Mouse (Mus musculus) gastrocnemius, adult 8-10 months (tissue): ENCODE data around the gene Gm5129. TPM values are rescaled to one million over a fixed set of nuclear protein-coding genes. Genes with fewer than 3 reads are reported as not detected.
"Not testable (repeated sequence)": the region's sequence is repeated elsewhere in the genome, so short reads cannot be mapped to it uniquely, and the experiment has no call there.

Source experiments
- DNase-seq, 2 experiments: peaks; one replicate each; pipeline ENCODE4 v3.0.0; 2022; ENCODE audit warnings: low spot score in 2 of 2
- total RNA-seq, 4 experiments: library from RNA; stranded (reverse); gene quantifications; 2 replicates each; pipeline ENCODE4 v1.2.4; 2022

Gm5129 gene
- total RNA-seq, 4 experiments from 2014 or later = not detected

- not testable (repeated sequence) for DNase-seq
Observed at GRCm38 (mm10) chr5:29726070-29726469, 9.7 kb downstream of the Gm5129 start.

- no peak for DNase-seq
Observed at GRCm38 (mm10) chr5:29725369-29725768, 10.4 kb downstream of the Gm5129 start.

- DNase-seq = no peak
Observed at GRCm38 (mm10) chr5:29721159-29721558, 14.6 kb downstream of the Gm5129 start.

GRCm38 (mm10) chr5:29712906-29713305 lies 22.8 kb downstream of the Gm5129 start:
- no peak for DNase-seq

GRCm38 (mm10) chr5:29711631-29712030 lies 24.1 kb downstream of the Gm5129 start:
- DNase-seq = no peak

DNA sequence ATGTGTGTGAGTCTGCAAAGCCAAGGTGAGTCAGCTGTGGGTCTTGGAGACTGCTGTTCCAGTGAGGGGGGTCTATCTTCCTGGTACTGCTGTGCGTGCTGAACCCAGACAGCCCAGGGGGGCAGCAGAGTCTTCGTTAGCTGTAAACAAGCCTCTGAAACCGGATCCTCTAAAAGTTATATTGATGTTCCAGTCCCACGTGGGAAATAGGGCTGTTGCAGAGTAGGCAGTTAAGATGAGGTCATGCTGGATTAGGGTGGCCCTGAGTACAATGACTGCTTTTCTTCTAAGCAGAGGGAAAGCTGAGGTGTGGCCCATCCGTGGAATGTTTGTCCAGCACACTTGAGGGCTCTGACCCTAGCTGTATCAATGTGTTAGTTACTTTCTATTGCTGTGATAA lies 27.5 kb downstream of the Gm5129 start:
- DNase-seq = no peak

- DNase-seq = no peak
Observed at GRCm38 (mm10) chr5:29707241-29707640, 28.5 kb downstream of the Gm5129 start.

GRCm38 (mm10) chr5:29699520-29700202 lies 36.1 kb downstream of the Gm5129 start:
- DNase-seq = no peak

GRCm38 (mm10) chr5:29698493-29698892 lies 37.2 kb downstream of the Gm5129 start:
- no peak for DNase-seq

GRCm38 (mm10) chr5:29688352-29688751 lies 47.4 kb downstream of the Gm5129 start:
- no peak for DNase-seq

DNA sequence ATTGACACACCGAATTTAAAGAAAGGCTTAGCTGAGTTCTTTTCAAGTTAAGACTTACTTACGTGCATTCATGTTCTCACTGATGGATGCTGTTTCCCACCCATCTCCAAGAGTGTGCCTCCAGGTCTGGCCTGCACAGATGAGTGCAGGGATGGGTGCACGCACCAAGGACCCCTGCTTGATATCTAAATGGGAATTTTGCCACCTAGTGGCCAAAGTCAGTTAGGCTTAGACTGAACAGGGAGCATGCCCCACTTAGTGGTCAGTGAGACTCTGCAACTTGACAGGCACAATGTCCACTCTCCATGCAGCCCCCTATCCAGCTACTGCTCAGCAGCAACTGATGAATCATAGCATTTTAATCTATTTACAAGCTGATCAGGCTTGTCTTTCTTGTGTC lies 48.1 kb downstream of the Gm5129 start:
- no peak for DNase-seq

Other genes with a start within 250 kb of the Gm5129 start
- 10 to 100 TPM; 35.4 to 41.3 (median 40.5) TPM for gene Ube3c, start 166.7 kb downstream of the Gm5129 start, total RNA-seq
- 10 to 100 TPM; 79.7 to 88.2 (median 83.7) TPM for gene Dnajb6, start 248 bp downstream of the Gm5129 start, total RNA-seq